Mouse (Mus musculus) intestine, embryonic 16.5 days (tissue): ENCODE results near the gene March8. TPM values are rescaled to one million over a fixed set of nuclear protein-coding genes. Genes with fewer than 3 reads are reported as not detected.

Source experiments
- ATAC-seq: fragments of 200-750 bp; cut with Nextera tagmentation; 2 replicates; pipeline ENCODE4 v1.8.0; 2017; ENCODE audit warnings: moderate TSS enrichment, moderate library complexity
- H3K27ac ChIP-seq: fragments of 300-500 bp; sonication (generic); 2 replicates; pipeline ENCODE4 v1.5.1; 2014; ENCODE audit warnings: mild to moderate bottlenecking, low read length
- H3K27me3 ChIP-seq: fragments of 300-500 bp; sonication (generic); replicated peaks from 2 replicates; pipeline ENCODE4 v1.6.1; 2014; ENCODE audit warnings: low read length, control low read depth, mixed read lengths; ENCODE audit not compliant: control insufficient read depth, insufficient read depth
- H3K36me3 ChIP-seq: fragments of 300-500 bp; sonication (generic); 2 replicates; pipeline ENCODE4 v1.6.1; 2014; ENCODE audit warnings: low read length, control low read depth; ENCODE audit not compliant: control insufficient read depth, insufficient read depth
- H3K4me1 ChIP-seq: fragments of 300-500 bp; sonication (generic); 2 replicates; pipeline ENCODE4 v1.6.1; 2014; ENCODE audit warnings: low read length, control low read depth, mixed read lengths; ENCODE audit not compliant: control insufficient read depth, insufficient read depth
- H3K4me2 ChIP-seq: fragments of 300-500 bp; sonication (generic); 2 replicates; pipeline ENCODE4 v1.6.1; 2014; ENCODE audit warnings: low read depth, low read length, control low read depth
- H3K4me3 ChIP-seq: fragments of 300-500 bp; sonication (generic); 2 replicates; pipeline ENCODE4 v1.5.1; 2014; ENCODE audit warnings: mild to moderate bottlenecking, low read length
- H3K9ac ChIP-seq: fragments of 300-500 bp; sonication (generic); 2 replicates; pipeline ENCODE4 v1.6.1; 2014; ENCODE audit warnings: low read depth, low read length
- H3K9me3 ChIP-seq: fragments of 300-500 bp; sonication (generic); 2 replicates; pipeline ENCODE4 v1.6.1; 2016; ENCODE audit warnings: low read length, control low read depth; ENCODE audit not compliant: control insufficient read depth
- WGBS: fragments of 180-500 bp; shearing (Covaris S2); extraction: QIAGEN DNeasy Blood & Tissue Kit; methylation state at CpG from one replicate; pipeline ENCODE4 v1.1.7; 2014; 5-methylcytosine and 5-hydroxymethylcytosine counted together
- polyA plus RNA-seq: library from polyadenylated mRNA; unstranded; fragments of >200 nt; fragmentation: Nextera tagmentation; extraction: Ambion mirVana; gene quantifications from 2 replicates; pipeline ENCODE4 v1.2.1, GENCODE M21; 2015

March8 gene
- polyA plus RNA-seq, 1 experiment from 2014 or later = 29.9 TPM

- no peak overlapping the region for H3K4me2 ChIP-seq
- H3K9ac ChIP-seq = no peak overlapping the region
- H3K4me3 ChIP-seq = no peak overlapping the region
- no peak for ATAC-seq
- no peak overlapping the region for H3K27ac ChIP-seq
- 84% methylated on average over 11 of the region's 11 CpGs for WGBS
- no peaks in the 10 kb centered on the region for H3K9me3 ChIP-seq
- no peaks in the 10 kb centered on the region for H3K36me3 ChIP-seq
- H3K27me3 ChIP-seq = no peaks in the 10 kb centered on the region
- H3K4me1 ChIP-seq = peaks cover 9% of the 10 kb centered on the region
These were observed 30.1 kb downstream of the March8 start for GRCm38 (mm10) chr6:116367971-116368370.

GRCm38 (mm10) chr6:116369811-116370210 lies 32.0 kb downstream of the March8 start:
- H3K4me3 ChIP-seq = no peak overlapping the region
- H3K4me1 ChIP-seq = peaks cover 12% of the 10 kb centered on the region
- no peaks in the 10 kb centered on the region for H3K36me3 ChIP-seq
- H3K27me3 ChIP-seq = no peaks in the 10 kb centered on the region
- peak overlapping the region; percentile 21; the same call in 1 of the 2 replicates for H3K27ac ChIP-seq
- 68% methylated on average over 1 of the region's 1 CpGs for WGBS
- H3K4me2 ChIP-seq = no peak overlapping the region
- ATAC-seq = peak; percentile 83
- no peak overlapping the region for H3K9ac ChIP-seq
- H3K9me3 ChIP-seq = no peaks in the 10 kb centered on the region

GRCm38 (mm10) chr6:116370216-116370976 lies 32.6 kb downstream of the March8 start:
- Histone ChIP-seq H3K4me1 (peaks cover 12% of the 10 kb centered on the region), H3K9ac (no peak overlapping the region), H3K9me3 (no peaks in the 10 kb centered on the region), H3K4me3 (no peak overlapping the region), H3K27me3 (no peaks in the 10 kb centered on the region), H3K27ac (no peak overlapping the region), H3K36me3 (no peaks in the 10 kb centered on the region), H3K4me2 (no peak overlapping the region)
- WGBS = 73% methylated on average over 6 of the region's 6 CpGs
- ATAC-seq = peak; percentile 90

- Histone ChIP-seq H3K4me1 (peaks cover 12% of the 10 kb centered on the region), H3K27ac (no peak overlapping the region), H3K27me3 (no peaks in the 10 kb centered on the region), H3K4me2 (no peak overlapping the region), H3K4me3 (no peak overlapping the region), H3K9ac (no peak overlapping the region), H3K36me3 (no peaks in the 10 kb centered on the region), H3K9me3 (no peaks in the 10 kb centered on the region)
- ATAC-seq = no peak
- WGBS = 89% methylated on average over 3 of the region's 3 CpGs
These were observed 33.7 kb downstream of the March8 start for GRCm38 (mm10) chr6:116371500-116371899.

GRCm38 (mm10) chr6:116374136-116374535 lies 36.3 kb downstream of the March8 start:
- Histone ChIP-seq H3K27me3 (no peaks in the 10 kb centered on the region), H3K27ac (no peak overlapping the region), H3K4me2 (no peak overlapping the region), H3K36me3 (no peaks in the 10 kb centered on the region), H3K9ac (no peak overlapping the region), H3K9me3 (no peaks in the 10 kb centered on the region), H3K4me1 (peaks cover 12% of the 10 kb centered on the region), H3K4me3 (no peak overlapping the region)
- no peak for ATAC-seq
- 75% methylated on average over 1 of the region's 1 CpGs for WGBS

- Histone ChIP-seq H3K4me3 (no peak overlapping the region), H3K4me1 (peaks cover 11% of the 10 kb centered on the region), H3K4me2 (no peak overlapping the region), H3K36me3 (no peaks in the 10 kb centered on the region), H3K9ac (no peak overlapping the region), H3K27ac (no peak overlapping the region), H3K9me3 (no peaks in the 10 kb centered on the region), H3K27me3 (no peaks in the 10 kb centered on the region)
- no peak for ATAC-seq
These were observed 36.8 kb downstream of the March8 start for GRCm38 (mm10) chr6:116374618-116375017.

- H3K9ac ChIP-seq = no peak overlapping the region
- peaks cover 3% of the 10 kb centered on the region; the same call in 1 of the 2 replicates for H3K4me1 ChIP-seq
- H3K4me2 ChIP-seq = no peak overlapping the region
- H3K27ac ChIP-seq = no peak overlapping the region
- no peak overlapping the region for H3K4me3 ChIP-seq
- no peaks in the 10 kb centered on the region for H3K36me3 ChIP-seq
- 86% methylated on average over 7 of the region's 7 CpGs for WGBS
- H3K27me3 ChIP-seq = no peaks in the 10 kb centered on the region
- no peak for ATAC-seq
- H3K9me3 ChIP-seq = no peaks in the 10 kb centered on the region
These were observed 41.1 kb downstream of the March8 start for GRCm38 (mm10) chr6:116378892-116379291.

- Histone ChIP-seq H3K4me3 (no peak overlapping the region), H3K4me2 (no peak overlapping the region), H3K4me1 (peaks cover 9% of the 10 kb centered on the region), H3K36me3 (no peaks in the 10 kb centered on the region), H3K9ac (no peak overlapping the region), H3K9me3 (no peaks in the 10 kb centered on the region), H3K27me3 (no peaks in the 10 kb centered on the region), H3K27ac (no peak overlapping the region)
- 49% methylated on average over 2 of the region's 3 CpGs for WGBS
- no peak for ATAC-seq
These were observed 42.3 kb downstream of the March8 start for GRCm38 (mm10) chr6:116380157-116380556.

- H3K27ac ChIP-seq = no peak overlapping the region
- H3K4me3 ChIP-seq = no peak overlapping the region
- no peaks in the 10 kb centered on the region for H3K9me3 ChIP-seq
- no peaks in the 10 kb centered on the region for H3K36me3 ChIP-seq
- H3K4me2 ChIP-seq = no peak overlapping the region
- ATAC-seq = no peak
- WGBS = 49% methylated on average over 2 of the region's 2 CpGs
- peaks cover 20% of the 10 kb centered on the region for H3K4me1 ChIP-seq
- no peak overlapping the region for H3K9ac ChIP-seq
- H3K27me3 ChIP-seq = no peaks in the 10 kb centered on the region
These were observed 43.8 kb downstream of the March8 start for GRCm38 (mm10) chr6:116381605-116382004.

GRCm38 (mm10) chr6:116383582-116383981 lies 45.8 kb downstream of the March8 start:
- no peak for ATAC-seq
- no peaks in the 10 kb centered on the region for H3K36me3 ChIP-seq
- no peak overlapping the region for H3K4me2 ChIP-seq
- H3K9me3 ChIP-seq = no peaks in the 10 kb centered on the region
- no peaks in the 10 kb centered on the region for H3K27me3 ChIP-seq
- H3K4me3 ChIP-seq = no peak overlapping the region
- H3K27ac ChIP-seq = no peak overlapping the region
- peaks cover 20% of the 10 kb centered on the region for H3K4me1 ChIP-seq
- H3K9ac ChIP-seq = no peak overlapping the region
- WGBS = 89% methylated on average over 10 of the region's 10 CpGs
